Mouse (Mus musculus) myocyte (in vitro differentiated cells): ENCODE data around the gene Cltrn. TPM values are rescaled to one million over a fixed set of nuclear protein-coding genes. Genes with fewer than 3 reads are reported as not detected.

ENCODE experiments used
- H3K27me3 ChIP-seq: one replicate; pipeline ENCODE4 v1.6.1; 2011; ENCODE audit not compliant: control insufficient read depth, insufficient read depth, insufficient read length
- H3K36me3 ChIP-seq: one replicate; pipeline ENCODE4 v1.6.1; 2011; ENCODE audit not compliant: control insufficient read depth, insufficient read depth
- H3K4me2 ChIP-seq: one replicate; pipeline ENCODE4 v1.6.1; 2011; ENCODE audit warnings: low read depth, control low read depth
- H3K4me3 ChIP-seq: one replicate; pipeline ENCODE4 v1.5.1; 2011; ENCODE audit warnings: mild to moderate bottlenecking, control low read depth, moderate library complexity
- H3K79me2 ChIP-seq: one replicate; pipeline ENCODE4 v1.6.1; 2011; ENCODE audit not compliant: control insufficient read depth, insufficient read depth
- H3ac ChIP-seq: one replicate; pipeline ENCODE4 v1.6.1; 2011; ENCODE audit not compliant: control insufficient read depth, insufficient read length
- CEBPB ChIP-seq: IDR thresholded peaks from 2 replicates; pipeline ENCODE4 v1.6.1; 2011; ENCODE audit warnings: mild to moderate bottlenecking, moderate library complexity; ENCODE audit not compliant: poor library complexity, insufficient read depth, severe bottlenecking
- E2F4 ChIP-seq: IDR thresholded peaks from one replicate; pipeline ENCODE4 v1.6.1; 2011; ENCODE audit warnings: mild to moderate bottlenecking, control low read depth, moderate library complexity; ENCODE audit not compliant: insufficient read depth
- MAX ChIP-seq: IDR thresholded peaks from one replicate; pipeline ENCODE4 v1.6.1; 2011; ENCODE audit warnings: low read depth, mild to moderate bottlenecking, control low read depth
- MYOD1 ChIP-seq, 3 experiments: IDR thresholded peaks; one replicate each; pipeline ENCODE4 v1.6.1; 2011; ENCODE audit warnings: control low read depth in 2 of 3, low read depth in 2 of 3, mild to moderate bottlenecking in 2 of 3, moderate library complexity in 1 of 3; ENCODE audit not compliant: insufficient read length in 2 of 3, control insufficient read depth in 1 of 3
- MYOG ChIP-seq, 3 experiments: IDR thresholded peaks; one replicate each; pipeline ENCODE4 v1.6.1; 2011; ENCODE audit warnings: control low read depth in 2 of 3, low read depth in 2 of 3, mild to moderate bottlenecking in 2 of 3; ENCODE audit not compliant: insufficient read length in 2 of 3, control insufficient read depth in 1 of 3, insufficient read depth in 1 of 3
- POLR2A ChIP-seq: IDR thresholded peaks from one replicate; pipeline ENCODE4 v1.6.1; 2011; ENCODE audit warnings: low read depth, mild to moderate bottlenecking, control low read depth, moderate library complexity; ENCODE audit not compliant: insufficient read length
- POLR2AphosphoS2 ChIP-seq: IDR thresholded peaks from one replicate; pipeline ENCODE4 v1.6.1; 2011; ENCODE audit warnings: low read depth, control low read depth; ENCODE audit not compliant: insufficient read length
- REST ChIP-seq: IDR thresholded peaks from one replicate; pipeline ENCODE4 v1.6.1; 2011; ENCODE audit warnings: mild to moderate bottlenecking, control low read depth, moderate library complexity; ENCODE audit not compliant: insufficient read depth, insufficient read length
- SRF ChIP-seq: IDR thresholded peaks from one replicate; pipeline ENCODE4 v1.6.1; 2011; ENCODE audit warnings: low read depth; ENCODE audit not compliant: control insufficient read depth, insufficient read length
- TCF12 ChIP-seq: IDR thresholded peaks from one replicate; pipeline ENCODE4 v1.6.1; 2011; ENCODE audit warnings: mild to moderate bottlenecking, control low read depth; ENCODE audit not compliant: poor library complexity, insufficient read depth, severe bottlenecking
- TCF3 ChIP-seq: IDR thresholded peaks from one replicate; pipeline ENCODE4 v1.6.1; 2011; ENCODE audit warnings: low read depth, control low read depth; ENCODE audit not compliant: insufficient read length
- USF1 ChIP-seq: IDR thresholded peaks from one replicate; pipeline ENCODE4 v1.6.1; 2011; ENCODE audit warnings: low read depth, mild to moderate bottlenecking, control low read depth, moderate library complexity
- polyA plus RNA-seq: library from polyadenylated mRNA; unstranded; fragments of >200 nt; fragmentation: generic; extraction: Trizol; gene quantifications from one replicate; pipeline ENCODE4 v1.2.1, GENCODE M21; 2012; ENCODE audit warnings: missing spikeins

The Cltrn gene
- polyA plus RNA-seq, 1 experiment: not detected

DNA sequence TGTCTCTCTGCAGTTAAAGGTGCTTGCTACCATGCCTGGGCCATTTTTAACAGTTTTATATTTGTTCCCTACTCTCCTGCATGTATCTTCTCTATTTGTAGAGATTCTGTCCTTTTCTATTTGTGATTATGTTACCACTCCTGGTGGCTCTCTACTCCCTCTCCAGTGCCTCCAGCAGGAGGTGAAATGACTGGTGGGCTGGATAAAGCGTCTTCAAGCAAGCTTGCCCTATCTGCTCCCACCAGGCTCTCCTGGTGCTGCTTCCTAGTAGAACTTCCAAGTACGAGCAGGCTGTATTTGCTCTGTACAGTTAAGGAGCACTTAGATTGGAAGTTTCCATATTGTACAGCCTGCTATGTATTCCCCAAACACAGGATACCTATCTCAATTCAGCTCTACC lies 7.2 kb downstream of the Cltrn start:
- TF ChIP-seq TCF12 (no peak), E2F4 (no peak), MYOG (IDR thresholded peaks at IDR 0.05; ENCODE audit: control insufficient read depth in 1 of 3, insufficient read depth in 1 of 3, insufficient read length in 2 of 3, low read depth in 2 of 3) (no peak), SRF (no peak), MYOD1 (IDR thresholded peaks at IDR 0.05; ENCODE audit: control insufficient read depth in 1 of 3, insufficient read length in 2 of 3, low read depth in 2 of 3) (no peak), USF1 (no peak), POLR2A (no peak), REST (no peak)
- Histone ChIP-seq H3K4me3 (no peak overlapping the region), H3K27me3 (no peaks in the 10 kb centered on the region), H3K79me2 (no peaks in the 10 kb centered on the region), H3K4me2 (no peak overlapping the region), H3K36me3 (no peaks in the 10 kb centered on the region), H3ac (no peak overlapping the region)

DNA sequence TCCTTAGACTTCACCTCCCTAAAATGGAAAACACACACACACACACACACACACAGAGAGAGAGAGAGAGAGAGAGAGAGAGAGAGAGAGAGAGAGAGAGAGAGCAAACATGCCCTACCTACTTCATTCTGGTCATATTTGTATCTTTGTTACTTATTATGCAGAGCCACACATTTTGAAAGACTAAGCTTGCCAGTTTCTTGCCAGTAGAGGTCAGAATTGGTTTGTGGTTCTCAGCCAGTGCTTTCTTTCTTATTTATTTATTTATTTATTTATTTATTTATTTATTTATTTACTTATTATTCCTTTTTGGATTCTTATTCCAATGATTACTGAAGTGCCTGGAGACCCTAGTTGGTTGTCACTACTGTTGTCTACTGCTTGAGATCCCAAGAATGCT lies 12.9 kb downstream of the Cltrn start:
- H3K36me3 ChIP-seq: no peaks in the 10 kb centered on the region
- no peak for TF ChIP-seq POLR2AphosphoS2
- no peak for TF ChIP-seq MYOG (IDR thresholded peaks at IDR 0.05; ENCODE audit: control insufficient read depth in 1 of 3, insufficient read depth in 1 of 3, insufficient read length in 2 of 3, low read depth in 2 of 3)
- no peak for TF ChIP-seq TCF3
- no peak for TF ChIP-seq USF1
- TF ChIP-seq POLR2A: no peak
- no peak for TF ChIP-seq MAX
- no peak for TF ChIP-seq REST
- no peak for TF ChIP-seq MYOD1 (IDR thresholded peaks at IDR 0.05; ENCODE audit: control insufficient read depth in 1 of 3, insufficient read length in 2 of 3, low read depth in 2 of 3)
- TF ChIP-seq TCF12: no peak
- TF ChIP-seq SRF: no peak
- TF ChIP-seq E2F4: no peak
- no peak for TF ChIP-seq CEBPB
- H3K4me2 ChIP-seq: no peak overlapping the region
- no peak overlapping the region for H3K4me3 ChIP-seq
- H3ac ChIP-seq: no peak overlapping the region
- no peaks in the 10 kb centered on the region for H3K27me3 ChIP-seq
- no peaks in the 10 kb centered on the region for H3K79me2 ChIP-seq

DNA sequence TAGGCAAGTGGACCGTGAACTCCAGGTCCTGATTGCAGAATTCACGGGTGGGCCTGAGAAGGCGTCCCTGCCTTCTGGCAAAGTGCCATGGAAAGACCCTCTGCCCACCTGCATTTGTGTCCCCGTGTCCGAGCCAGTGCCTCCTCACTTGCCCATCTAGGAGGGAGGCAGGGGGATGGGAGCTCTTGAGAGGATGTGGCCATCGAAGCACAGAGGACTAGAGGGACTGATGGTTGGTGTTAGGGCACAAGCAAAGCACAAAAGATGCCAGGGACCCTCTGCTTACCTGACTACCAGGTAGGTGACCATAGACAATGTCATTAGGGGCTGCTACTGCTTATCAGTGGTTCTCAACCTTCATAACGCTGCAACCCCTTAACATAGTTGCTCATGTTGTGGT lies 13.6 kb downstream of the Cltrn start:
- no peak for TF ChIP-seq POLR2AphosphoS2
- TF ChIP-seq POLR2A: no peak
- TF ChIP-seq CEBPB: no peak
- no peak for TF ChIP-seq TCF12
- TF ChIP-seq MYOG (IDR thresholded peaks at IDR 0.05; ENCODE audit: control insufficient read depth in 1 of 3, insufficient read depth in 1 of 3, insufficient read length in 2 of 3, low read depth in 2 of 3): no peak
- TF ChIP-seq REST: no peak
- no peak for TF ChIP-seq USF1
- TF ChIP-seq MAX: no peak
- no peak for TF ChIP-seq SRF
- TF ChIP-seq MYOD1 (IDR thresholded peaks at IDR 0.05; ENCODE audit: control insufficient read depth in 1 of 3, insufficient read length in 2 of 3, low read depth in 2 of 3): no peak
- no peak for TF ChIP-seq E2F4
- no peak for TF ChIP-seq TCF3
- Histone ChIP-seq H3K36me3 (no peaks in the 10 kb centered on the region), H3K27me3 (no peaks in the 10 kb centered on the region), H3K4me2 (no peak overlapping the region), H3K4me3 (no peak overlapping the region), H3K79me2 (no peaks in the 10 kb centered on the region), H3ac (no peak overlapping the region)

DNA sequence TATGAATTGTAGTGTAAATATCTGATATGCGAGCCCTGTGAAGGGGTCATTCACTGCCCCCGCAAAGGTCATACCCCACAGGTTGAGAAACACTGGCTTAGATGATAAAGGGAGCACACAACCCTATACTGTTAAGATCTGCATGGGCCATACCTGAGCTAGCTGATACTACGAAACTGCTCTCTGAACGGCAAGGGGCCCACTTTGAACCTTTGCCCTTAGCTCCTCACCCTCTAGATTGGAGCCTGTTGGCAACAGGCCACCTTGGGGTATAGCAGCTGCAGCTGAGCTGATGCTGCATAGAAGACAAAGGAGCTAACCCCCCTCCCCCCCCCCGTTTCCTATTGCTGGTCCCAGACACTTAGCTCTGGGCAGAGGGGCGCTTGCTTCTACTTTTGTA lies 14.0 kb downstream of the Cltrn start:
- Histone ChIP-seq H3K4me2 (no peak overlapping the region), H3K79me2 (no peaks in the 10 kb centered on the region), H3K4me3 (no peak overlapping the region), H3K27me3 (no peaks in the 10 kb centered on the region), H3ac (no peak overlapping the region), H3K36me3 (no peaks in the 10 kb centered on the region)
- TF ChIP-seq MYOG (IDR thresholded peaks at IDR 0.05; ENCODE audit: control insufficient read depth in 1 of 3, insufficient read depth in 1 of 3, insufficient read length in 2 of 3, low read depth in 2 of 3) (no peak), POLR2AphosphoS2 (no peak), REST (no peak), TCF3 (no peak), SRF (no peak), MYOD1 (IDR thresholded peaks at IDR 0.05; ENCODE audit: control insufficient read depth in 1 of 3, insufficient read length in 2 of 3, low read depth in 2 of 3) (no peak), E2F4 (no peak), POLR2A (no peak), USF1 (no peak), CEBPB (no peak), TCF12 (no peak), MAX (no peak)

DNA sequence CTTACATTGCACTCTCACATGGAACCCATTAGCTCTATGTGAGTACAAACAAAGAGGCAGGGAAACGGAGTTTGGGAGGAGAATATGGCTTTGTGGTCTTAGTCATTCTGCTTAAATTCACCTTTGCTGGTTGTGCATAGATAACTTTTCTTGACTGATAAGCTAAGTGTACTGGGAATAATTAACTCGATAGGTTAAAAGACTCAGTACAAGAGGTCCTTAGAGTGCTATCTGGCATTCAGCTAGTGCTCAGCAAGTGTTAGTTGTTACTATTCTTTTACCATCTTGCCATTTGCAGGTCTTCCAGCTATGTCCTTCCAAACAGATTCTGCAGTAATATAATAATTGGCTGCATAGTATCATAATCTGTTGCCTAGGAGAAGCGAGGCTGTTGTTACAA lies 22.5 kb downstream of the Cltrn start:
- no peak overlapping the region for H3K4me3 ChIP-seq
- no peak overlapping the region for H3ac ChIP-seq
- H3K27me3 ChIP-seq: no peaks in the 10 kb centered on the region
- TF ChIP-seq MYOG (IDR thresholded peaks at IDR 0.05; ENCODE audit: control insufficient read depth in 1 of 3, insufficient read depth in 1 of 3, insufficient read length in 2 of 3, low read depth in 2 of 3) (no peak), CEBPB (no peak), SRF (no peak), MYOD1 (IDR thresholded peaks at IDR 0.05; ENCODE audit: control insufficient read depth in 1 of 3, insufficient read length in 2 of 3, low read depth in 2 of 3) (no peak), REST (no peak), MAX (no peak)
- H3K36me3 ChIP-seq: no peaks in the 10 kb centered on the region
- no peaks in the 10 kb centered on the region for H3K79me2 ChIP-seq
- no peak overlapping the region for H3K4me2 ChIP-seq
